Mouse (Mus musculus) regulatory T cell (primary cell): ENCODE results near the gene Mfsd12.

Experiments used
- in situ Hi-C: fragments of 300-600 bp; cut with MboI, MseI; formaldehyde crosslinking; loops from one replicate; pipeline ENCODE4 v1.15.1; 2025; ENCODE audit warnings: high pct_unique_total_duplicates

Mfsd12 gene

DNA sequence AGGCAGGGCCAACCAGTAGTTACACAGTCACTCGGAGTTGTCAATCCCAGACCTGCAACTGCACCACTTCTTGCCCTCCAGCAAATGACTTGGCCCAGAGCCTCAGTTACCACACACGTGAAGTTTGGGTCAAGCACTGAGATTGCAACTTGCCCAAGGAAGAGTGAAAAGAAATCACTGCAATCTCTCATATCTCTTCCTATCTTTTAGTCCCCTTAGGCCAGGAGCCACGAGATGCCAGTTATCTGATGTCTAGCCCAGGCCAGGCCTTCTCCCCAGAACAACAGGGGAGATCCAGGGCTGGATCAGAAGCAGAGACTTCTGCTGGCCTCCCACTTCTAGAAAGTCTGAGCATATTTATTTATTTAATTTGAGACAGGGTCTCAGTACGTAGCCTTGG, 1.8 kb upstream of the Mfsd12 start:
- in situ Hi-C loops: no loop called here

DNA sequence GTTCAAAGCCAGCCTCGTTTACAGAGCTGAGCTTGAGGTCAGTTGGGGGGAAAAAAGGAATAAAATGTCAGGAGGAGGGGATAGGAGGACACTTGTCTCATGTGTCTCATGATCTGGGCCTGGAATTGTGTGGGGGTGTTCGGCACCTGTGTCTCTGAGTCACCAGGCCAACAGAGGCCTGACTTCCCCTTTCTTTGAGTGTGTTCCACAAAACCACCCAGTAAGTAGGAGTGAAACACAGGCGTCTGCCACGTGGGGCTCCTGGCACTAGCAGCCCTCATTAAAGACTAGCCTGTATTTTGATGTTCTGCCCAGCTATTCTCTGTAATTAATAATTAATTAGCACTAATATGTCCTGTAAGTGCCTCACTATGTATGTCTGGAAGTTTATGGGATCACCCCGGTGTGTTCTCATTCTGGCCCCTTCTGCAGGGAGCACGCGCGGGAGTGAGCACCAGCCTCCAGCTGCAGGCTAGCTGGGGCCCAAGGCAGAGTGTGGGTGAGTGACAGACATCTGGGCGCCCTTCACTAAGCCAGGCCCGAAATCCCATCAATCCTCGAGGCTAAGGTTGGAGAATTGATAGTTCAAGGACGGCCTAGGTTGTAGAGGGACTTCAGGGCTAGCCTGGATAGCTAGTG, 820 bp upstream of the Mfsd12 start:
- in situ Hi-C loops: no loop called here

DNA sequence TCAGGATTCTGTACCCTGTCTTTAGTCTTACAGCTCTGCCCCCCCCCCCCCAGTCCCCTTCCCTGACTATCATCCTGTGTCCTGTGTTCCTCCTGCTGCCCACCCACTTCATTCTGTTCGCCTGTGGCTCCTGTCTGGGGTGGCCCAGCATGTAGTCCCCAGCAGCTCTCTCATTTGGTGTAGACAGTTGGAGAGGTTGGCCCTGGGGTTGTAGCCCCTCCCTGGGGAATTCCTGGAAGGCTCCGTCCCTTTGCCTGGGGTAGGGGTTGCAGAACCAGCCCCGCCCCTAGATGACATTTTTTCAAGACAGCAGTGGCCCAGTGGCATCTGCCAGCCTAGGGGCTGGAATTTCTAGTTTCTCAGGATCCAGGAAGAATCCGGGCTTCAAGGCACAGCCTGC, 918 bp downstream of the Mfsd12 start:
- in situ Hi-C loops: no loop called here

DNA sequence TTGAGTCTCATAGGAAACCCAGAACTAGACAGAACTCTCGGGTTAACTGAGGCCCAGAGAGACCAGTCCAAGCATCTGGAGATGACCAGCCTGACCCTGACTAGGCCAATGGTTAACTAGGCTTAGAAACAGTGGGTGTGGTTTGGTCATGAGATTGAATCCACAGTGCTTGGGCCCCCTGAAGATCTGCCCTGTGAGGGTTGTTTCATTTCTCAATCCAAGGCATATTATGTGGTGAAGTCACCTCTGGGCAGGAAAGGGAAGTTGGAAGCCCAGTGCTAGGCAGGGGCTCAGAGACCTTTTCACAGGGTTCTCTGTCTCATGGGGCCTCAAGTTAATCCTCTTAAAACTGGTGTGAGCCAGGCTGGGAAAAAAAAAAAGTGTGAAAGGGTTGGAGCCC, 1.6 kb downstream of the Mfsd12 start:
- in situ Hi-C loops: no loop called here

DNA sequence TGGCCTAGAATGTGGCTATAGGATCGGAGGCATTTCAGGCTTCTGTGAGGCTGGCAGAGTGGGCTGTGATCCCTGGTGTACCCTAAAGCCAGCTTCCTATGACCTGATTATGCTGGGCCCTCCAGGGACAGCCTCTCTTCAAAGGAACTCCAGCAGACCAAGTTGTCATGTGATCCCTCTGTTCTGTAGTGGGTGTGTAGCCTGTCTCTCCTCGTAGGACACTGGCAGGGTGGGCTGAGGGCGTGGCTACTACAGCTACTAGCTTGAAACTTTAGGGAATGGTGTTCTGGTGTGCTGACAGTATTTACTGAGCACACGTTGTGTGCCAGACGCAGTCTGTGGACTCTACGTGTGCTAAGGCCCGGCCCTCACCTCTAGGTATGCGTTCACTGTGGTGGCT, 3.4 kb downstream of the Mfsd12 start:
- in situ Hi-C loops: no loop called here

DNA sequence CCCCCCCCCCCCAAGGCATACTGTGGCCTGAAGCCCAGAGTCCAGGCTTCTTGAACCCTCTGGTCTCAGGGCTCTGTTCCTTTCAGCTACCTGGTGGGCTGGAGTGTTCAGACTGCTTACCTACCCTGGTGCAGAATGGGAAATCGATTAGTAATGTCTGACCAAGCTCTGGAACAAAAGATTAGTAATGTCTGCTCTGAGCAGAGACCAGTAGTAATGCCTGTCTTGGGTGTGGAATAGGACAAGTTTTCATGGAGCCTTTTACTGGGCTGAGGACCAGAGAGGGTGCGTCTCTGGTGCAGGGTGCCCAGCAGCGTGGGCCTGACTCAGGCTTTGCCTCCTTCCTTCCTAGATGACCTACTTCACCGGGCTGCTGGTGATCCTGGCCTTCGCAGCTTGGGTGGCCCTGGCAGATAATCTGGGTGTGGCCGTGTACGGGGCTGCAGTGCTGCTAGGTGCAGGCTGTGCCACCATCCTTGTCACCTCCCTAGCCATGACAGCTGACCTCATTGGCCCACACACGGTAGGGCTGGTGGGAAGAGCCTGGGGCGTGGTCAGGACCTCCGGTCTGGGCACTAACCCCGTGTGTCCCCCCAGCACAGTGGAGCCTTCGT, 5.2 kb downstream of the Mfsd12 start:
- in situ Hi-C loops: no loop called here

DNA sequence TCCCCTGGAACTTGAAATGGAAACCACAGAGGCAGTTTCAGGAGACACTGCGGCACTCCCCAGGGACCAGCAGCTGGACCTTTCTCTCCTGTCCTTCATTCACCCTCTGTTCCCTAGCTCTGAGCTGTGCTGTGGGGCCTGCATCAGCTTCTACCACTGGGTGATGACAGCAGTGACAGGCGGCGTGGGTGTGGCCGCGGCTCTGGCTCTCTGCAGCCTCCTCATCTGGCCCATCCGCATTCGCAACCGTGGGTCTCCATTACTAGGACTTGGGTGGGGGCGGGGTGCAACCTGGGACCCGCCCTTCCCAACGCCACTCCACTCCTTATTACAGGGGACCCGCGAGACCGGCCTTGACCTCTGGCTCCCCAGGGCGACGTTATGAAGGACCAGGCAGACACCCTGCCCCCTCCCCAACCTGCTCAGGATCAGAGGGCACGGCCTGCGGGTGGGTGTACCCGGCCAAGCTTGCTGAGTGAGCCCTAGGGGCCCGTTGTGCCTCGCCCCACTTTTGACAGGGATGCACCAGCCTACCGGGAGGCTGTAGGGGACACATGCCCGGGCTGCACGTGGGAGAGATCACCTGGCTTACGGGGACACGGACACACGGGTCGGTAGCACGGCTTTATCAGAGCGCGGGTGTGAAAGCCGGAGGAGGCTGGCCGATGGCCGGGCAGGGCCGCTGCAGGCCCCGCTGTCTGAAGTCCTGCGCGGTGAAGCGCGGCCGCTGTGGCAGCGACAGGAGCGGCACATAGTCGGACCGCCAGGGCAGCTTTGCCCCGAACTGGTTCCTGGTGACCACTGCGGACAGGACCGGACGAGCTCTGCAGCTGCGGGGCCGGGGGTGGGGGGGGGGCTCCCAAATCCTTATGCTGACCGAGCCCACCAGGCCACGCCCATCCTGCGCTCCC, 6.4 kb downstream of the Mfsd12 start:
- in situ Hi-C loops: no loop called here

DNA sequence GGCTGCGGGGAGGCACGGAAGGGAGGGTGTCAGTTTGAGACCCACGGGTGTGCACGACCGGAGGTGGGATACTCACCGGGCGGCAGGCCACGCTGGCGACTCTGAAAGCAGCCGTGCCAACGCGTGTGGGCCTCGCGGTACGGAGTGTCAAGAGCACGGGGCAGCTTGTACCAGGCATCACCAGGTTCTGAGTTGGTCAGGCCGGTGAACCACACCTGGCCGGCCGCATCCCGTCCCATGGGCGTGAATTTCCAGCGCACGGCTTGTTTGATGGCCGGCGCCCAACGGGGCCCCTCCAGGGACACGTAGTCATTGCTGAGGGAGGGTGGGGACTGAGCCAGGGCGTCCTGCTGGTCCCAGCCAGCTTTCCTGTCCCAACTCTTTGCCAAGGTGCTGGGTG, 7.4 kb downstream of the Mfsd12 start:
- in situ Hi-C loops: no loop called here

DNA sequence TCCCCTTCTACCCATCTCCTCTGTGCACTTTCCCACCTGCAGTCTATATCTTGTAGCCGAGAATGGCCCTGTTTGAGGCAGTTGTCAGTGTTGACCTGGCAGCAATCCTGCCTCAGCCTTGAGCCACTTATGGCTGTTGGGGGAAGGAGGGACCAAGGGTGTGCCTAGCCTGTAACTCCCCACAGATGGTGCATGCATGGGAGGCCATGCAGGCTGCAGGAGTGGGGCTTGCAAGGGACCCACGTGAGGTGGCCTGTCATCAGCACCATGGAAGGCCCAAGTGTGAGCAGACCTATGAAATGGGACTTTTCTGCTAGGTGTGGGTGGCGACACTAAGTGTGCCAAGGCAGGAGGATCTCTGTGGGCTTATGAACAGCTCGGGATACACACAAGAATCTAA, 7.8 kb downstream of the Mfsd12 start:
- in situ Hi-C loops: no loop called here

DNA sequence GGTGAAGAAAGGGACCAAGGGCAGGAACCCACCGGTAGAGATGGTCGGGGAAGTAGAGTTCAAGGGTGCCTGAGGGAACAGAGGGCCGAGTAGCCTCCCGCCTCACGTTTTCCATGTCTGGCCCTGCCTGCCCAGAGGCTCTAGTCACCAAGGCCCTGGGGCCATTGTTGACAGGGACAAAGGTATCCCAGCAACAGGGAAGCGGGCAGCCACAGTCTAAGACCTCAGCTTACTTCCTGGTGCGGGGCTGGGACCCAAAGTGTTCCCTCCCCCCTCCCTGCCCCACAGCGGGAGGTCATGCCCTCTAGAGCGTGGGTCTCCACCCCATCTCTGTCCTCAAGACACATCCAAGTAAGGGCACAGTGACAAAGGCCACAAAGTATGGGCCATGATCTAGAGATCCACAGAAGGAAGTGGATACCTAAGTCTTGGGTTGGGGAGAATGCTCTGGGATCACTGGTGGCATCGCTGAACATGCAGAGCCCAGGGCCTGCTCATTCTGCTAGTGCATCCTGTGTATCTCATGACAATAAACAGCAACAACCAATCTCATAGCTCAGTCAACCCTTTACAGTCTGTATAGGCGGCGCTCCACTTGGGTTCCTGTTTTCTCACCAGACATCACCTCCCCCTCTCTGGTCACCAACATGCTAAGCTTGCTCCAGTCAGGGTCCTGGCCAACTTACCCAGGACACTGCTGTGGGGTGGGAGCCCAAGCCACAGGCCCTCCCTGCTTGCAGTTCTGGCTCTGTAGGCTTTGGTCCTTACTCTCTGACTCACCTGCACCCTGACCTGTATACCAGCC, 8.6 kb downstream of the Mfsd12 start, which contains the start of gene 4930404N11Rik:
4930404N11Rik (minus strand) TSS at position 145 of the 805 bp plus-strand sequence.
- in situ Hi-C loops: no loop called here

DNA sequence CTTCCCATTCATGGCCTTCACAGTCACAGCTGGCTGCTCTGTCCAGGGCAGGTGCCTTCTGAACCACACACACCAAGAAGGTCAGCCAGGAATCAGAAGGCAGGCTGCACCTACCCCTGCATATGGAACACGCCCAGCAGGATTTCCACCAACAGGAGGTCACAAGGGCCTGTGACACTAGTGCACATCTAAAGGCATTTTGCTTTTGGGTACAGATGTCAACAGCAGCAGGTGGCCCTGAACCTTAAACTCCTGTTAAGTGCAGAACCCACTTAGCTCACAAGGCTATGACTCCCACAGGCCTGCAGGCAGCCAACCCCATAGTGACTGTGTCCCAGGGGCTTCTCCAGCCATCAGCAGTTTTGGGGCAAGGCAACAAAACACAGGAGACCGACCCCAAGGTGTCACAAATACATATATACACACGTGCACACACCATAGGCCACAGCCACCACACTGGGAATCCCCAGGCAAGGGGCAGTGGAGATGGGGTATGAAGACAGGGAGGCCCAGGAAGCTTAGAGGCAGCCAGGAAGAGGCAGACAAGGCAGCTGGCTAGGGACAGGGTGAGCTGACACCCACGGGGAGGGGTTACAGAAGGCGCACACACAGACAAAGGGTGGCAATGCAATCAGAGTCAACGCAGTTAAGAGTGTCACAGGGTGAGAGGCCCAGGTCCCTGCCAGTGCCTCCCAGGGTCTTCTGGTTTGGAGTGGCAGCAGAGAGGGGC, 9.4 kb downstream of the Mfsd12 start:
- in situ Hi-C loops: no loop called here

DNA sequence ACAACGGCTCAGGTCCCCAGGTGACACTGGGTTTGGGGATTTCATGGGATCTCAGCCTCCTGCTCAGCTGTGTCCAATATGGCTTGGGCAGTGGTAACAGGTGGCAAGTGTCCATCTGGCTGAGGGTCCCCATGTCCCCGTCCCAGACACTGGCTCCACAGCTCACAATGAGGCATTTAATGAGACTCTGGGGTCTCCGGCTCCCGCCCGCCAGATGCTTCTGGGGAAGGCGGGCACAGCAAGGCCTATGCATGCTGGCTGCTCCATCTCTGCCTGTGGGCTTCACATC, 9.9 kb downstream of the Mfsd12 start:
- in situ Hi-C loops: no loop called here

DNA sequence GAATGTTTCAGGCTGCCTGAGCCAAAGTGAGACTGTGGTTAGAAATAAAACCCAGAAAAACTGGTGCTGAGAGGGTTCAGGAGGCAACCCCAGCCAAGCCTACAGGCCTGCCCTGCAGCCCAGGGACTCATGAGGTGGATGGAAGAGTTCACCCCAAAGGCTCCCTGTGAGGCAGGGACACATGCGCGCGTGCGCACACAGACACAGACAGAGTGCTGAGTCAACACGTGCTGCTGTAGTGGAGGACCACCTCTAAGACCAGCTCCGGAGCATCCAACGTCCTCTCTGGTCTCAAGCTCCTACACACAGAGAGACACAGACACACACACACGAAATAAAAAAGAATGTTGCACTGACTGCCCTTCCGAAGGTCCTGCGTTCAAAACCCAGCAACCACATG, 18.0 kb downstream of the Mfsd12 start:
- in situ Hi-C loops: no loop called here

DNA sequence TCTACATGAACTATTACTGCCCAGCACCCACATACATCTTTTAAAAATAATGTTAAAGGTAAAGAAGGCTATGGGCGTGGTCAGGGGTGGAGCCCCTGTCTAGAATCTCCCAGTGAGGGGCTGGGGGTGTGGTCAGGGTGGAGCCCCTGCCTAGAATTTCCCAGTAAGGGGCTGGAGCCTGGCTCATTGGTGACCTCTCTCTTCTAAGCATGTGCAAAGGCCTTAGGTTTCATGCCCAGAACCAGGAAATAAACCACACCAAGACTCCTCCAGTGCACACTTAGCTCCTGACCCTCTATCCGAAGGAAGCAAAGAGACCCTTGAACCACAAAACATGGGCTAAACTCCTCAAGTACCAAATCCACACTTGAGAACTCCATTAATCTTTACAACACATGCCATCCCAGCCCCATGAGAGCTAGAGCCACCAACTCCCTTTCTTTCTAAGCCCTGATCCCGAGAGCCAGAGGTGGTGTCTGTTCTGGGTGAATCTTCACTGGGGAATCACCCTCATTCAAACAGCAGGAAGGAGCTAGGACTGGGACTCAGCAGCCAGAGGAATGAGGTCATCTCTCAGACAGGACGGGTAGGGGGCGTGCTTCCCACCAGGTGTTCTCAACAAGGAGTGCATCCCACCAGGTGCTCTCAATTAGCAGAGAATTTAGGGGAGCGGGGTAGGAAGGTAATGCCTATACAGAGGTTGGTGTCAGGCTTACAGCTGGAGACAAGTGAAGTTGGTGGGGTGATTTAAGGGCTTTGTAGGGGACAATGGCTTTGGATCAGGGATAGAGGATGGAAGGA, 19.5 kb downstream of the Mfsd12 start:
- in situ Hi-C loops: no loop called here

DNA sequence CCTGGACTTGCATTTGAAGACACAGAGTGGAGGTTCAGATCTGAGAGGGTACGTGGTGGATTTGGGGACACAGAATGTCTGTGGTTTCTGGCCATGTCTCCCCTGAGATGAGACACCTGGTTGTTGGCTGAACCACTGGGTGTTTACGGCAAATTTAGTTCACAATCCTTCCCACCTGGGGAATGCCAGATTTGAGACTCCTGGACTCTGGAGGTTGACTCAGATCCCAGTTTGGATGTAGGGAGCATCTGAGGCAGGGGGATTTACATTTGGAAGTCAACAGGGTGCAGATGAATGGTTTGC, 20.0 kb downstream of the Mfsd12 start:
- in situ Hi-C loops: no loop called here

DNA sequence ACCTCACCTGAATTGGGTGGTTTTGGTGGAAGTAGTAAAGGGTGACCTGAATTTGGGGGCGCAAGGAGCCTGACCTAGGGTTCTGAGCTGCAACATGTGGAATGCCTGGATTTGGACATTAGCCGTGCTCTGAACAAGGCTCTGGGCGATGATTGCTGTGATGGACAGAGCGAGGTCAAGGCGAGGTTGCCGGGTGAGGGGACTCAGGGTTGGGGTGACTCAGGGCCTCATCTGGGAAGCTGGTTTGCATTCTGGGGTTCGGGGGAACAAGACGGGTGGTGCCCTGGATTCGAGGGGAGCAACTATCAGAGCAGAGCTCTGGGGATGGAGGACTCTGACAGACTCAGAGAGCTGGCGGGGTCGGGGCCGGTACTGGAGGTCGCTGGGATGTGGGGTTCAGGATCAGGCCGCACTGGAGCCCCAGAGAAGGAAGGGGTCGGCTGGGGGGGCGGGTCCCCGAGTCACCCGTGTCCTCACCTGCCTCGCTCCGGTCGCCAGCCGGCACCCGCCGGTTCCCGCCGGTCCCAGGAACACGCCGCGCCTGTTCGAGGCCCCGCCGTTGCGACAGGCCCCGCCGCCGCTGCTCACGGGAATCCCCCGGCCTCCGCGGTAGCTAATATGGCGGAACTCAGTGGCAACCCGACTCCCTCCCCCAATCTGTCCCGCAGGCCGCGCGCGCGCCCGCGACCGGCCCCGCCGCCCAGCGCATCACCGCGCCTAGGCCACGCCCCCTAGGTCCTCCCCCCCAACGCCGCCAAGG, 20.7 kb downstream of the Mfsd12 start, which contains the start of gene Fzr1:
Fzr1 (minus strand) TSS at position 724 of the 760 bp plus-strand sequence.
- in situ Hi-C loops: no loop called here

DNA sequence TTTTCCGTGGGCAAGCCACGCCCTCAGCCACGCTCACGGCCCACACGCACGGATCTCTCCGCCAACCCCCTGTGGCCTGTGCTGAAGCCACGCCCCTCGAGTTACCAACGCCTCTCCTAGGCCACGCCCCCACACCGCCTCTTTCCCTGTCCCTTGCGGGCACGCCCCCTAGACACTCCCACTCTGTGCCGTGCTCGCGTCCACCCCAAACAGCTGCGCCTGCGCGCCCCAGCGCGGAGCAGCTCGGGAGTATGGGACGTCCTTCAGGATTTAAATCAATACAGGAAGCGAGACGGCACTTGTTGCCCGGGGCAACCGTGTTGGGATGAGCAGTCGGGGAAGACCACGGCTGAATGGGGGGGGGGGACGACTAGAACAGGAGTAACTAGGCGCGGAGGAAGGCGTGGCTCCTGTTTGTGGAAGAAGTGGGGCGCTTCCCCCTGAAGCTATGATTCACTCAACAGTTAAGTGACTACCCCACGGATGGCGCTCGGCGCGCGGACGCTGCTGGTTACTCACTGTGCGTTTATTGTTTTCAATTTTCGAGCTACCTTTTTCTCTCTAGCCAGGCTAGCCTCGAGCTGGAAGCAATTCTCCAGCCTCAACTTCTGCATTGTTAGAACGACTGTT, 21.4 kb downstream of the Mfsd12 start:
- in situ Hi-C loops: no loop called here

DNA sequence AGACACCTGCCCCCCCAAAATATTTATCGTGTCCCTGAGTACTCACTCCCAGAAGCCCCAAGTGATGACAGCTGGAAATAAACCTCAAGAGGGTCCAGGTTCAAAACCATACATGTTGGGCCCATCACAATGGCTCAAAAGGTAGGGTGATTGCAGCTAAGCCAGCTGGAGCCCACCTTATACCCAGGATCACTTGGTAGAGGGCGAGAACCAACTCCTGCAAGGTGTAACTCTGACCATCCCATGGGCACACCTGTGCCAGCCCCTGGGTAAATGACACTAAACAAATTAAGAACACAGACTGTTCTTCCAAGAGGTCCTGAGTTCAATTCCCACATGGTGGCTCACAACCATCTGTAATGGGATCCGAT, 21.9 kb downstream of the Mfsd12 start:
- in situ Hi-C loops: no loop called here

DNA sequence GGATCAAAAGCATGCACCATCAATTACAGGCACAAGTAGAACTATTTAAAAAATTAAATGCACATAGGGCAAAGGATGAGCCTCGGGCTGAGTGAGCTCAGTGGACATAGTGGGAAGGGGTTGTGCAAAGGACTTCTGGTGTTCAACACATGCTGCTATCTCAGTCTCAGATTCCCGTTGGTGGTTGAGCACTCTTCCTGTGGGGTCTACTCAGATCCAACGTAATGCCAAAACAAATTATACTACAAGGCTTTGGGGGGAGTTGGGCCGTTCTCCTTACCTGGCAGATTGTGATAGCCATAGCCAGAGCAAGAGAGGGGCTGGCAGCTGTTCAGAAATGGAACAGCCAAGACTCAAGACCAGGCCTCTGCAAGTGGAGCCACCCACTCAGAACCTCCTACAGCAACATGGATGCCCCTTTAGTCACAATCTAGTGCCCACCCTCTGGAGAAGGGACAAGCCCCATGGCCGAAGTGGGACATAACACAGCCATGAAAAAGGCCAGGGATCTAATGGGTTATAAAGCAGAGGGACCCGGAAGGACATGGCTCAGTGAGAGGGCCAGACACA, 22.6 kb downstream of the Mfsd12 start:
- in situ Hi-C loops: no loop called here
